Mouse (Mus musculus): ENCODE data around the gene Sulf2. TPM values are rescaled to one million over a fixed set of nuclear protein-coding genes. Genes with fewer than 3 reads are reported as not detected.

Gene Sulf2
- polyA plus RNA-seq, 1 experiment from 2014 or later: 37.6 TPM

GRCm38 (mm10) chr2:166051421-166051820, 104.0 kb downstream of the Sulf2 start:
- WGBS: 88% methylated on average over 17 of the region's 17 CpGs
- H3K36me3 ChIP-seq (ENCODE audit: control insufficient read depth, insufficient read depth): peaks cover 9% of the 10 kb centered on the region
- H3K27me3 ChIP-seq (replicated peaks; ENCODE audit: control insufficient read depth, insufficient read depth, low read length): no peaks in the 10 kb centered on the region
- no peak overlapping the region for H3K9ac ChIP-seq (replicated peaks; ENCODE audit: low read depth, low read length)
- H3K4me2 ChIP-seq (ENCODE audit: low read length): no peak overlapping the region
- H3K4me1 ChIP-seq (replicated peaks; ENCODE audit: control insufficient read depth, insufficient read depth, low read length): no peaks in the 10 kb centered on the region
- no peak for ATAC-seq
- H3K4me3 ChIP-seq (replicated peaks; ENCODE audit: low read length): no peak overlapping the region
- no peaks in the 10 kb centered on the region for H3K9me3 ChIP-seq (ENCODE audit: control insufficient read depth, low read length)
- no peak overlapping the region for H3K27ac ChIP-seq (ENCODE audit: low read length)

GRCm38 (mm10) chr2:166048852-166049251, 106.6 kb downstream of the Sulf2 start:
- H3K4me1 ChIP-seq (replicated peaks; ENCODE audit: control insufficient read depth, insufficient read depth, low read length): peaks cover 4% of the 10 kb centered on the region; the same call in 1 of the 2 replicates
- H3K4me2 ChIP-seq (ENCODE audit: low read length): no peak overlapping the region
- H3K27me3 ChIP-seq (replicated peaks; ENCODE audit: control insufficient read depth, insufficient read depth, low read length): no peaks in the 10 kb centered on the region
- H3K27ac ChIP-seq (ENCODE audit: low read length): no peak overlapping the region
- no peak for ATAC-seq
- no peak overlapping the region for H3K9ac ChIP-seq (replicated peaks; ENCODE audit: low read depth, low read length)
- H3K4me3 ChIP-seq (replicated peaks; ENCODE audit: low read length): no peak overlapping the region
- H3K9me3 ChIP-seq (ENCODE audit: control insufficient read depth, low read length): no peaks in the 10 kb centered on the region
- 80% methylated on average over 7 of the region's 7 CpGs for WGBS
- peaks cover 6% of the 10 kb centered on the region; the same call in 1 of the 2 replicates for H3K36me3 ChIP-seq (ENCODE audit: control insufficient read depth, insufficient read depth)

GRCm38 (mm10) chr2:166047931-166048330, 107.5 kb downstream of the Sulf2 start:
- H3K4me3 ChIP-seq (replicated peaks; ENCODE audit: low read length): no peak overlapping the region
- no peak overlapping the region for H3K9ac ChIP-seq (replicated peaks; ENCODE audit: low read depth, low read length)
- peaks cover 6% of the 10 kb centered on the region; the same call in 1 of the 2 replicates for H3K36me3 ChIP-seq (ENCODE audit: control insufficient read depth, insufficient read depth)
- no peaks in the 10 kb centered on the region for H3K9me3 ChIP-seq (ENCODE audit: control insufficient read depth, low read length)
- H3K27me3 ChIP-seq (replicated peaks; ENCODE audit: control insufficient read depth, insufficient read depth, low read length): no peaks in the 10 kb centered on the region
- ATAC-seq: no peak
- no peak overlapping the region for H3K4me2 ChIP-seq (ENCODE audit: low read length)
- 97% methylated on average over 4 of the region's 4 CpGs for WGBS
- no peak overlapping the region for H3K27ac ChIP-seq (ENCODE audit: low read length)
- peaks cover 4% of the 10 kb centered on the region; the same call in 1 of the 2 replicates for H3K4me1 ChIP-seq (replicated peaks; ENCODE audit: control insufficient read depth, insufficient read depth, low read length)

- Histone ChIP-seq H3K4me1 (replicated peaks; ENCODE audit: control insufficient read depth, insufficient read depth, low read length) (peaks cover 4% of the 10 kb centered on the region; the same call in 1 of the 2 replicates), H3K9ac (replicated peaks; ENCODE audit: low read depth, low read length) (no peak overlapping the region; the same call in 1 of the 2 replicates), H3K27me3 (replicated peaks; ENCODE audit: control insufficient read depth, insufficient read depth, low read length) (no peaks in the 10 kb centered on the region), H3K27ac (ENCODE audit: low read length) (no peak overlapping the region), H3K4me2 (ENCODE audit: low read length) (no peak overlapping the region), H3K9me3 (ENCODE audit: control insufficient read depth, low read length) (no peaks in the 10 kb centered on the region), H3K36me3 (ENCODE audit: control insufficient read depth, insufficient read depth) (peaks cover 6% of the 10 kb centered on the region; the same call in 1 of the 2 replicates), H3K4me3 (replicated peaks; ENCODE audit: low read length) (no peak overlapping the region)
- WGBS: 51% methylated on average over 10 of the region's 10 CpGs
- ATAC-seq: no peak
These were observed 109.6 kb downstream of the Sulf2 start for GRCm38 (mm10) chr2:166045549-166046501.

- no peak for ATAC-seq
- H3K9ac ChIP-seq (replicated peaks; ENCODE audit: low read depth, low read length): no peak overlapping the region
These were observed 110.5 kb downstream of the Sulf2 start for GRCm38 (mm10) chr2:166045006-166045405.

GRCm38 (mm10) chr2:166042542-166042941, 112.9 kb downstream of the Sulf2 start:
- Histone ChIP-seq H3K27me3 (replicated peaks; ENCODE audit: control insufficient read depth, insufficient read depth, low read length) (no peaks in the 10 kb centered on the region), H3K9me3 (ENCODE audit: control insufficient read depth, low read length) (no peaks in the 10 kb centered on the region), H3K4me2 (ENCODE audit: low read length) (no peak overlapping the region), H3K4me1 (replicated peaks; ENCODE audit: control insufficient read depth, insufficient read depth, low read length) (peaks cover 4% of the 10 kb centered on the region; the same call in 1 of the 2 replicates), H3K36me3 (ENCODE audit: control insufficient read depth, insufficient read depth) (no peaks in the 10 kb centered on the region), H3K9ac (replicated peaks; ENCODE audit: low read depth, low read length) (no peak overlapping the region), H3K4me3 (replicated peaks; ENCODE audit: low read length) (no peak overlapping the region), H3K27ac (ENCODE audit: low read length) (no peak overlapping the region)
- WGBS: 96% methylated on average over 1 of the region's 1 CpGs
- no peak for ATAC-seq

More at GRCm38 (mm10) chr2:166045006-166045405, 110.5 kb downstream of the Sulf2 start:
- no peak overlapping the region for H3K4me3 ChIP-seq (replicated peaks; ENCODE audit: low read length)
- H3K9me3 ChIP-seq (ENCODE audit: control insufficient read depth, low read length): no peaks in the 10 kb centered on the region
- H3K27ac ChIP-seq (ENCODE audit: low read length): no peak overlapping the region
- no peaks in the 10 kb centered on the region for H3K27me3 ChIP-seq (replicated peaks; ENCODE audit: control insufficient read depth, insufficient read depth, low read length)
- H3K4me2 ChIP-seq (ENCODE audit: low read length): no peak overlapping the region
- peaks cover 6% of the 10 kb centered on the region; the same call in 1 of the 2 replicates for H3K36me3 ChIP-seq (ENCODE audit: control insufficient read depth, insufficient read depth)
- H3K4me1 ChIP-seq (replicated peaks; ENCODE audit: control insufficient read depth, insufficient read depth, low read length): peaks cover 4% of the 10 kb centered on the region; the same call in 1 of the 2 replicates
- 82% methylated on average over 2 of the region's 2 CpGs for WGBS

- no peaks in the 10 kb centered on the region for H3K36me3 ChIP-seq (ENCODE audit: control insufficient read depth, insufficient read depth)
- no peaks in the 10 kb centered on the region for H3K4me1 ChIP-seq (replicated peaks; ENCODE audit: control insufficient read depth, insufficient read depth, low read length)
- no peak overlapping the region for H3K27ac ChIP-seq (ENCODE audit: low read length)
- H3K9ac ChIP-seq (replicated peaks; ENCODE audit: low read depth, low read length): no peak overlapping the region
- no peak for ATAC-seq
- H3K9me3 ChIP-seq (ENCODE audit: control insufficient read depth, low read length): no peaks in the 10 kb centered on the region
- no peaks in the 10 kb centered on the region for H3K27me3 ChIP-seq (replicated peaks; ENCODE audit: control insufficient read depth, insufficient read depth, low read length)
- no peak overlapping the region for H3K4me3 ChIP-seq (replicated peaks; ENCODE audit: low read length)
- 85% methylated on average over 4 of the region's 4 CpGs for WGBS
- no peak overlapping the region for H3K4me2 ChIP-seq (ENCODE audit: low read length)
These were observed 115.8 kb downstream of the Sulf2 start for GRCm38 (mm10) chr2:166039681-166040080.

- H3K9me3 ChIP-seq (ENCODE audit: control insufficient read depth, low read length): no peaks in the 10 kb centered on the region
- H3K36me3 ChIP-seq (ENCODE audit: control insufficient read depth, insufficient read depth): no peaks in the 10 kb centered on the region
- WGBS: 43% methylated on average over 3 of the region's 3 CpGs
- H3K27ac ChIP-seq (ENCODE audit: low read length): no peak overlapping the region
- peaks cover 8% of the 10 kb centered on the region for H3K4me1 ChIP-seq (replicated peaks; ENCODE audit: control insufficient read depth, insufficient read depth, low read length)
- no peaks in the 10 kb centered on the region for H3K27me3 ChIP-seq (replicated peaks; ENCODE audit: control insufficient read depth, insufficient read depth, low read length)
- no peak overlapping the region for H3K4me3 ChIP-seq (replicated peaks; ENCODE audit: low read length)
- no peak for ATAC-seq
- no peak overlapping the region for H3K9ac ChIP-seq (replicated peaks; ENCODE audit: low read depth, low read length)
- H3K4me2 ChIP-seq (ENCODE audit: low read length): no peak overlapping the region
These were observed 119.7 kb downstream of the Sulf2 start for GRCm38 (mm10) chr2:166035725-166036124.

- Histone ChIP-seq H3K9me3 (ENCODE audit: control insufficient read depth, low read length) (no peaks in the 10 kb centered on the region), H3K27ac (ENCODE audit: low read length) (no peak overlapping the region), H3K4me2 (ENCODE audit: low read length) (no peak overlapping the region), H3K9ac (replicated peaks; ENCODE audit: low read depth, low read length) (no peak overlapping the region), H3K4me1 (replicated peaks; ENCODE audit: control insufficient read depth, insufficient read depth, low read length) (peaks cover 13% of the 10 kb centered on the region), H3K27me3 (replicated peaks; ENCODE audit: control insufficient read depth, insufficient read depth, low read length) (no peaks in the 10 kb centered on the region), H3K4me3 (replicated peaks; ENCODE audit: low read length) (no peak overlapping the region), H3K36me3 (ENCODE audit: control insufficient read depth, insufficient read depth) (no peaks in the 10 kb centered on the region)
- WGBS: 76% methylated on average over 3 of the region's 3 CpGs
- no peak for ATAC-seq
These were observed 120.4 kb downstream of the Sulf2 start for GRCm38 (mm10) chr2:166034967-166035490.
